Mouse (Mus musculus) right cerebral cortex, adult 2 months (tissue): ENCODE results near the gene Slc25a47.

Experiments used
- DNase-seq, 2 experiments: peaks; one replicate each; pipeline ENCODE4 v3.0.0; 2021 to 2022; ENCODE audit warnings: low spot score in 2 of 2

Gene Slc25a47

GRCm38 (mm10) chr12:108857589-108858184 lies 21.8 kb downstream of the Slc25a47 start:
- DNase-seq: no peak

- no peak for DNase-seq
These were observed 22.6 kb downstream of the Slc25a47 start for GRCm38 (mm10) chr12:108858486-108858885.

GRCm38 (mm10) chr12:108865007-108865494 lies 29.2 kb downstream of the Slc25a47 start:
- no peak for DNase-seq

GRCm38 (mm10) chr12:108869575-108869974 lies 33.7 kb downstream of the Slc25a47 start:
- no peak for DNase-seq

- DNase-seq: no peak
These were observed 37.3 kb downstream of the Slc25a47 start for GRCm38 (mm10) chr12:108873122-108873521.

GRCm38 (mm10) chr12:108879138-108879537 lies 43.3 kb downstream of the Slc25a47 start:
- no peak for DNase-seq

GRCm38 (mm10) chr12:108880606-108881005 lies 44.8 kb downstream of the Slc25a47 start:
- DNase-seq: no peak

GRCm38 (mm10) chr12:108881192-108881591 lies 45.3 kb downstream of the Slc25a47 start:
- DNase-seq: no peak

- DNase-seq: no peak
These were observed 46.9 kb downstream of the Slc25a47 start for GRCm38 (mm10) chr12:108882776-108883175.

- DNase-seq: no peak
These were observed 50.1 kb downstream of the Slc25a47 start for GRCm38 (mm10) chr12:108885906-108886305.

- no peak for DNase-seq
These were observed 51.2 kb downstream of the Slc25a47 start for GRCm38 (mm10) chr12:108887077-108887476.

GRCm38 (mm10) chr12:108888632-108889031 lies 52.8 kb downstream of the Slc25a47 start:
- no peak for DNase-seq

GRCm38 (mm10) chr12:108892989-108893714 lies 57.3 kb downstream of the Slc25a47 start, which contains the start of gene Wdr25:
TSS of gene Wdr25 (plus strand) at chr12:108893631.
- DNase-seq: no peak

- DNase-seq: peak; percentile 95 to 97
These were observed 58.0 kb downstream of the Slc25a47 start, which contains the start of gene Wars for GRCm38 (mm10) chr12:108893715-108894431. TSS of gene Wars (minus strand) at chr12:108894174.

- DNase-seq: no peak
These were observed 58.6 kb downstream of the Slc25a47 start for GRCm38 (mm10) chr12:108894432-108894816.

- DNase-seq: no peak
These were observed 60.2 kb downstream of the Slc25a47 start for GRCm38 (mm10) chr12:108896006-108896405.

- DNase-seq: no peak
These were observed 65.5 kb downstream of the Slc25a47 start for GRCm38 (mm10) chr12:108901346-108901745.

- peak; percentile 77 to 79 for DNase-seq
These were observed 67.1 kb downstream of the Slc25a47 start for GRCm38 (mm10) chr12:108902940-108903339.

- DNase-seq: peak; percentile 84 to 88
These were observed 67.9 kb downstream of the Slc25a47 start for GRCm38 (mm10) chr12:108903600-108904275.

GRCm38 (mm10) chr12:108904276-108904653 lies 68.4 kb downstream of the Slc25a47 start:
- no peak for DNase-seq

- DNase-seq: no peak
These were observed 69.9 kb downstream of the Slc25a47 start for GRCm38 (mm10) chr12:108905620-108906302.
